Mouse (Mus musculus) midbrain, embryonic 12.5 days (tissue): ENCODE measurements around the gene Cnpy3. TPM values are rescaled to one million over a fixed set of nuclear protein-coding genes. Genes with fewer than 3 reads are reported as not detected.
A peak's percentile ranks its signal among the peaks of the same experiment; 100 is the strongest.

Experiments used
- ATAC-seq: fragments of 200-750 bp; cut with Nextera tagmentation; 2 replicates; pipeline ENCODE4 v1.8.0; 2017; ENCODE audit warnings: low read depth, moderate TSS enrichment, moderate library complexity; ENCODE audit not compliant: low FRiP score
- H3K27ac ChIP-seq: fragments of 300-500 bp; sonication (generic); replicated peaks from 2 replicates; pipeline ENCODE4 v1.5.1; 2016; ENCODE audit warnings: mild to moderate bottlenecking
- H3K27me3 ChIP-seq: fragments of 300-500 bp; sonication (generic); 2 replicates; pipeline ENCODE4 v1.6.1; 2016; ENCODE audit warnings: mild to moderate bottlenecking
- H3K36me3 ChIP-seq: fragments of 300-500 bp; sonication (generic); 2 replicates; pipeline ENCODE4 v1.6.1; 2016
- H3K4me1 ChIP-seq: fragments of 300-500 bp; sonication (generic); 2 replicates; pipeline ENCODE4 v1.6.1; 2016
- H3K4me2 ChIP-seq: fragments of 300-500 bp; sonication (generic); replicated peaks from 2 replicates; pipeline ENCODE4 v1.6.1; 2016; ENCODE audit warnings: mild to moderate bottlenecking, moderate library complexity
- H3K4me3 ChIP-seq: fragments of 300-500 bp; sonication (generic); 2 replicates; pipeline ENCODE4 v1.5.1; 2016; ENCODE audit warnings: mild to moderate bottlenecking
- H3K9ac ChIP-seq: fragments of 300-500 bp; sonication (generic); replicated peaks from 2 replicates; pipeline ENCODE4 v1.6.1; 2016; ENCODE audit warnings: mild to moderate bottlenecking, moderate library complexity
- H3K9me3 ChIP-seq: fragments of 300-500 bp; sonication (generic); 2 replicates; pipeline ENCODE4 v1.6.1; 2016; ENCODE audit warnings: mild to moderate bottlenecking
- WGBS: fragments of 180-500 bp; shearing (Covaris S2); methylation state at CpG from one replicate; pipeline ENCODE4 v1.1.7; 2016; 5-methylcytosine and 5-hydroxymethylcytosine counted together
- polyA plus RNA-seq: library from polyadenylated mRNA; unstranded; fragments of >200 nt; fragmentation: Nextera tagmentation; extraction: Ambion mirVana; gene quantifications from 2 replicates; pipeline ENCODE4 v1.2.1, GENCODE M21; 2016

Gene Cnpy3
- polyA plus RNA-seq, 1 experiment from 2014 or later = 54.6 TPM

DNA sequence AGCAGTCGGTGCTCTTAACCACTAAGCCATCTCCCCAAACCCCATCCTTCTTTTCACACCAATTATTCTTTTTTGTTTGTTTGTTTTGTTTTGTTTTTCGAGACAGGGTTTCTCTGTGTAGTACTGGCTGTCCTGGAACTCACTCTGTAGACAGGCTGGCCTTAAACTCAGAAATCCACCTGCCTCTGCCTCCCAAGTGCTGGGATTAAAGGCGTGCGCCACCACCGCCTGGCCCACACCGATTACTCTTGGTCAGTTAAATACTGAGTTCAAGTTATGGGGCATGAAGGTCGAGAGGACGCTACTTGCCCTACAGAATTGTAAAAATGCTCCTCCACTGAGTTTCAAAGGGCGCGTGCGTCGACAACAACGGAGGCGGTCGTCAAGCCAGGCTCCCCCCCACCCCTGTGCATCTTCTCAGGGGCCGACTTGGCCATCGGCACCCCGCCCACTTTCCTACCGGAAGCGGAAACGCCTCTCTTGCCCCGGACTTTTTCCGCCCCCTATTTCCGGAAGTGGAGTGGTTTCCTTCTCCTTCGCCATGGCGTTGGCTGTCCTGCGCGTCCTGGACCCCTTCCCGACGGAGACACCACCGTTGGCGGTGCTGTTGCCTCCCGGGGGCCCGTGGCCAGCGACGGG, 40.9 kb downstream of the Cnpy3 start, which contains the start of gene Pex6:
Gene Pex6, plus strand, starts transcription at position 505 of the 639 bp plus-strand sequence.
- peak within 1 kb of the TSS; percentile 92 for H3K9ac ChIP-seq
- H3K4me1 ChIP-seq = peaks cover 22% of the 10 kb centered on the region
- H3K36me3 ChIP-seq = peaks cover 26% of the 10 kb centered on the region
- 7% methylated on average over 36 of the region's 36 CpGs for WGBS
- H3K27me3 ChIP-seq = no peaks in the 10 kb centered on the region
- H3K9me3 ChIP-seq = no peaks in the 10 kb centered on the region
- ATAC-seq = peak; percentile 89
- peak within 1 kb of the TSS; percentile 94 for H3K4me3 ChIP-seq
- H3K4me2 ChIP-seq = peak within 1 kb of the TSS; percentile 100
- H3K27ac ChIP-seq = peak within 1 kb of the TSS; percentile 77

DNA sequence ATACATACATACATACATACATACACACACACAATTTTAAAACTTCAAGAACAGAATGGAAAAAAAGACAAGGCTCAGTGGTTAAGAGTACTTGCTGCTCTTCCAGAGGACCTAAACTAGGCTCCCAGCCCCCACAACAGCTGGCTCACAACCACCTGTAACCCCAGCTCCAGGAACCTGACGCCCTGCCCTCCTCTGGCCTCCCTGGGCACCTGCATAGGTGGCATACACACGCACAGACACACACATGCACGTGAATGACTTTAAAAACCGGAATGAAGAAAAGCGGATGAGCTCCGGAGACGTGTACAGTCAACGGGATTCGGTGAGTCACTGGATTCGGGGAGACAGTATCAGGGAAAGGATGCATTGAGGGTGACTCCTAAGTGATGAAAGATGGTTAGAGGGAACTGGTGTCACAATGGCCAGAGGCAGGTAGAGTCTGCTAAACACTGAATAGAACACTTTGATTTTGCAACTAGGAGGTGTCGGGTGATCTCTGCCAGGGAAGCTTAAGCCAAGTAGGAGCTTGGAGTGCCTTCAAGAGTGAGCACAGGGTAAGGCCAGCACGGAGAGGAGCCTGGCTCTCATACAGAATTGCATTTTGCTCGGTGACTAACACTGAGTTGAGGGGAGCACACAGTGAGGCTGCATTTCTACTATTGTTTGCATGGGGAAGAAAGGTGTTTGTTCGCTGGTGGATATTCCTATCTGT, 45.5 kb downstream of the Cnpy3 start:
- H3K36me3 ChIP-seq = no peaks in the 10 kb centered on the region
- H3K4me2 ChIP-seq = peak overlapping the region; percentile 66; the same call in 1 of the 2 replicates
- 92% methylated on average over 14 of the region's 14 CpGs for WGBS
- H3K27ac ChIP-seq = no peak overlapping the region
- no peak overlapping the region for H3K9ac ChIP-seq
- no peak overlapping the region for H3K4me3 ChIP-seq
- no peaks in the 10 kb centered on the region for H3K27me3 ChIP-seq
- peaks cover 31% of the 10 kb centered on the region for H3K4me1 ChIP-seq
- ATAC-seq = no peak
- H3K9me3 ChIP-seq = no peaks in the 10 kb centered on the region

DNA sequence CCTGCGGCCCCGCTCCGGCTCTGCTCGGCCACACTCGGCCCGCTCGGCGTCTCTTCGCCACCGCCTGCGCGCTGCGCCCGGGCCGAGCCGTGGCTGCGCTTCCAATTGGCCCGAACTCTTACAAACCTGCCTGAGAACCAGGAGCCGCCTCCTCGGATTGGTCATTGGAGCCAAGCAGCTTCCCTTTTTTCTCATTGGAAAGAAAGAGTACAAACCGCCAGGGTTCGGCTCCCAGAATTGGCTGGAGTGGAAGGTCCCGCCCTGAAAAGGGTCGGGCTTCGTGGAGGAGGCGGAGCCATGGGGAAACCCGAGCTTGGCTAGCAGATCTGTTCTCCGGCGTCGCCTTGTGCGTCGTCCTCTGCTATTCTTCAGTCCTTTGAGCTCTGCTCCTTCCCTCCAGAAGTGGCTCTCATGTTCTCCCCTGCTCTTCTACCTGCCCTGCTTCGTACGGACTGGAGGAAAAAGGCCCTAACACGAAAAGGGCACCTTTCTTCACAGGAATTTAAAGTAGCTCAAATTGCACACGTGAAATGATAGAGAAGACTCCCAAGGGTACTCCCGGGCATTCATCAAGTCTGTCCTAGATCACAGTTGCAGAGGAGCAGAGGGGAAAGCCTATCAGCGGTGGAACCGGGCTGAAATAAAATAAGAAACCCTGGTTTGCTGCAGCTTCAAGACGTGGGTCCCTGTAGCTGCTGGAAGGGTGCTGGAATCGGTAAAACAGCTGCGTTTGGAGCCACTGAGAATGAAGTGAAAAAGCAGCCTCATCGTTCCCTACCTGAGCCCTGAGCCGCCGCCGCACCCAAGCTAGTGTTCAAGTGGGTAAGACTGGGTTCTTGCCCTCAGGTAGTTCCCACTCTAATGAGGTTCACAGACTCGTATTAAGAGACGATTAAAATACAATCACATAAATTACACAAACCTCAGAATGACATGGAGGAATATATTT, 46.9 kb downstream of the Cnpy3 start, which contains the start of gene Ppp2r5d:
Gene Ppp2r5d, minus strand, starts transcription at position 225 of the 949 bp plus-strand sequence.
- 2% methylated on average over 48 of the region's 48 CpGs for WGBS
- ATAC-seq = peak; percentile 97

DNA sequence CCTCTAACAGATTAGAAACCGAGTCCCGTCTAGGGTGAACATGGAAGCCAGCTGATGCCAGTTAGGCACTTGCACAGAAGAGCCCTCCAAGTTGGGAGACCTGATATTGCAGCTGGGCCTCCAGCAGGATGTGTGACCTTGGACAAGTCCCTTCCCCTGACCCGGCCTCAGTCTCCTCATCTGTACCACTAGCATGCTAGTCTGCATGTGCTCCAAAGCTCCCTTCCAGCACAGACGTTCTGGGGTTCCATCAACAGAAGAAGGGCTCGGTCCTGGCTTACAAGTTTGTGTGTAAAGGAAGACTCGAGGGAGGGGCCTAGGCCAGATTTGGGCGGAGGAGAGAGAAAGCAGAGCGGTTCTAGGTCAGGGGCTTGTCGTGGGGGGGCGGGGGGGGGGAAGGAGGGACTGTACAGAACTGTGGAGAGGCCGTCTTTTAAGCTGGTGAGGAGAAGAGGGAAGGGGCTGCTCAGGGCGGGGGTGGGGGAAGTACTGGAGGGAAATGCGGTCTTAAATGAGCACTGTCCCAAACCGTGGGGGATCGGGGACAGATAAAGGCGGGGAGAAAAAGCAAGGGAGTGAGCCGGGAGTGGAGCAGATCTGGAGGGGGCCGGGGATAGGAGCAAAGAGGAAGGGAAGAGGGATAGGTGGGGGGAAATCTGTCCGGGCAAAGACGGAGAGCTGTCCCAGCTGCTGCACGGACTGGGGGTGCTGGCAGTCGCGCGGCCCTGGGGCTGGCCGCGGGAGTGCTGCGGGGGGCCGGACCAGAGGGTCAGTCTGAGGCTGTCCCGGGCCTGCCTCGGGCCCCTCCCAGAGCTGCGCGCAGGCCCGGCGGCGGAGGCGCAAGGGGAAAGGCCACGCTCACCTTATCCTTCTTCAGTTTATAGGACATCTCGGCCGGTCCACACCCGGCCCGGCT, 47.8 kb downstream of the Cnpy3 start:
- Histone ChIP-seq H3K4me1 (peaks cover 36% of the 10 kb centered on the region), H3K27me3 (no peaks in the 10 kb centered on the region), H3K9me3 (no peaks in the 10 kb centered on the region), H3K4me2 (peak overlapping the region; percentile 92), H3K27ac (peak overlapping the region; percentile 80), H3K9ac (peak overlapping the region; percentile 93), H3K4me3 (peak overlapping the region; percentile 85), H3K36me3 (peaks cover 8% of the 10 kb centered on the region)
- ATAC-seq = peak; percentile 77; the same call in 1 of the 2 replicates
- WGBS = 4% methylated on average over 31 of the region's 41 CpGs

More for the DNA sequence above, 46.9 kb downstream of the Cnpy3 start, which contains the start of gene Ppp2r5d:
- no peaks in the 10 kb centered on the region for H3K27me3 ChIP-seq
- H3K9ac ChIP-seq = peak within 1 kb of the TSS; percentile 93
- peak within 1 kb of the TSS; percentile 85 for H3K4me3 ChIP-seq
- no peaks in the 10 kb centered on the region for H3K9me3 ChIP-seq
- peak within 1 kb of the TSS; percentile 92 for H3K4me2 ChIP-seq
- no peaks in the 10 kb centered on the region for H3K36me3 ChIP-seq
- H3K27ac ChIP-seq = peak within 1 kb of the TSS; percentile 85
- H3K4me1 ChIP-seq = peaks cover 36% of the 10 kb centered on the region

DNA sequence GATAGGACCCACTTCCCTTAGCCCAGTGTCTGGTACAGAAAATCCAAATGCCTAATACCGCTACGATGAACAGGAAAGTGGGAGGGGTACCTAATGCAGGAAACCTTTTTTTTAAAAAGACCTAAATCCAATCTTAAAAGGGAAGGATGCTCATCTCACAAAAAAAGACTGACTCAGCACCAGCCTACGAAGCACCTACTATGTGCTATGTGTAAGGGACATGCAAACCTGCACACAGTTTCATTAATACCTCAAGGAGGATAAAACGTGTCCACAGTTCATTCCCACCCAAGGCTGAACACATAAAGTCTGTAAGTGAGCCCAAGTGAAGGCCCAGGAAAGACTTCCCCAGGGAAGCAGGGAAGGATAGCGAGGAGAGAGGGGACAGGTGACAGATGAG, 49.5 kb downstream of the Cnpy3 start:
- Histone ChIP-seq H3K4me1 (peaks cover 36% of the 10 kb centered on the region), H3K9ac (peak overlapping the region; percentile 61; the same call in 1 of the 2 replicates)
- ATAC-seq = no peak

DNA sequence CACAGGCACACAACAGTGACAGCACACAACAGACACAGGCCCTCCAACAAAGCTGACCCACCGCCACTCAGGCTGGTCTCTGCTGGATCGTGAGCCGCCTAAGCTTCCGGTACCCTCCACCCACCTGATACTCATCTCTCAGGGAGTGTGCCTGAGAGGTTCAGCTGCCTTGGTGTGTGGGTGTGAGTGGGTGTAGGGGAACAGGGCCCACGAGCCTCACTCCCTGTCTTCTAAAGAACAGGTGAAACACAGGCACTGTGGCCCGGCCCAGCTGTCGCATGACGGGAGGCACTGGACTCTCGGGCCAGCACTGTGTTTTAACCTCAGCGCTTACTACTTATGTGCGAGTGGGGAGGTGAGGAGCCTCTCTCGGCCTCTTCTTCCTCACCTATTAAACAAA, 49.9 kb downstream of the Cnpy3 start:
- ATAC-seq = no peak
- Histone ChIP-seq H3K9me3 (no peaks in the 10 kb centered on the region), H3K4me3 (no peak overlapping the region), H3K9ac (peak overlapping the region; percentile 47; the same call in 1 of the 2 replicates), H3K4me1 (peaks cover 36% of the 10 kb centered on the region), H3K27me3 (no peaks in the 10 kb centered on the region), H3K36me3 (peaks cover 22% of the 10 kb centered on the region), H3K27ac (no peak overlapping the region), H3K4me2 (0 out of 2 replicates have a peak overlapping the region, but pooled peaks have one; percentile 7)
- 89% methylated on average over 12 of the region's 12 CpGs for WGBS

More for the DNA sequence above, 49.5 kb downstream of the Cnpy3 start:
- H3K9me3 ChIP-seq = no peaks in the 10 kb centered on the region
- peak overlapping the region; percentile 85; the same call in 1 of the 2 replicates for H3K4me3 ChIP-seq
- peaks cover 22% of the 10 kb centered on the region for H3K36me3 ChIP-seq
- 93% methylated on average over 5 of the region's 5 CpGs for WGBS
- peak overlapping the region; percentile 92 for H3K4me2 ChIP-seq
- no peaks in the 10 kb centered on the region for H3K27me3 ChIP-seq
- H3K27ac ChIP-seq = no peak overlapping the region

DNA sequence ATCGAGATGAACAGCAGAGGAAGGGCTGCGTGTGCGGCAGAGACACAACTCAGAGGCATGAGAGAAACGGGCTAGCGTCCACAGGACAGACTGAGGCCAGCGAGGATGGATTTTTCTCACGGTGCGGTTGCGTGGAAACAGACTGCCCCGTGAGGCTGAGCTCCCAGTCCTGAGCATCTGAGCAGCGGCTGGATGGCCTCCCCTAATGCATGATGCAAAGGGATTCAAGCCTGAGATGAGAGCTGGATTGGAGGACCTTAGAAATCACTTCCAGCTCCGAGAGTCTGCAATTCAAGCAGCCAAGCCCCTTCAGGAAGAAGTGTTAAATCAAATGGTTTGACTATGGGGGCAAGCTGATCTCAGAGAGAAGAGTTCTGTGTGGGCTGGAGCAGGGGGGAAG, 50.5 kb downstream of the Cnpy3 start:
- Histone ChIP-seq H3K27me3 (no peaks in the 10 kb centered on the region), H3K4me1 (peaks cover 36% of the 10 kb centered on the region), H3K9ac (no peak overlapping the region; the same call in 1 of the 2 replicates), H3K4me3 (no peak overlapping the region), H3K36me3 (peaks cover 22% of the 10 kb centered on the region), H3K4me2 (0 out of 2 replicates have a peak overlapping the region, but pooled peaks have one; percentile 7), H3K9me3 (no peaks in the 10 kb centered on the region), H3K27ac (no peak overlapping the region)
- no peak for ATAC-seq
- WGBS = 88% methylated on average over 12 of the region's 12 CpGs

DNA sequence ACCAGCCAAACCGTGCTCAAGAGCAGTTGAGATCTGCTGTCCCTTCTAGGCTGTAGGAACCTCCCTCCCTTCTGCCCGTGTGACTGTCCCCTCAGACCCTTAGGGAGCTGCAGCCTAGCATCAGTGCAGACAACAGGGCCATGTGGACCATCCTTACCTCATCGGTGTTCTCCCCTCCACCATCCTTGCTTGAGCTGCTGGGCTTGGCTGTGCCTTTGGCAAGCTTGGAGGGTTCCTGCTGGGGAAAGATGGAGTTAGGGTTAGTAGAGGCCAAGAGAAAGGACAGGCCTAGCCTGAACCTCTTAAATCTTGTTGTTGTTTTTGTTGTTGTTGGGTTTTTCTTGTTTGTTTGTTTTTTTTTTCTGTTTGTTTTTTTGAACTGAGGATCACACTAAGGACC, 52.1 kb downstream of the Cnpy3 start:
- no peak for ATAC-seq
- Histone ChIP-seq H3K4me1 (peaks cover 31% of the 10 kb centered on the region), H3K4me3 (no peak overlapping the region), H3K27ac (no peak overlapping the region), H3K9ac (no peak overlapping the region), H3K4me2 (no peak overlapping the region), H3K9me3 (no peaks in the 10 kb centered on the region), H3K27me3 (no peaks in the 10 kb centered on the region), H3K36me3 (peaks cover 30% of the 10 kb centered on the region)
- WGBS = 93% methylated on average over 3 of the region's 3 CpGs

DNA sequence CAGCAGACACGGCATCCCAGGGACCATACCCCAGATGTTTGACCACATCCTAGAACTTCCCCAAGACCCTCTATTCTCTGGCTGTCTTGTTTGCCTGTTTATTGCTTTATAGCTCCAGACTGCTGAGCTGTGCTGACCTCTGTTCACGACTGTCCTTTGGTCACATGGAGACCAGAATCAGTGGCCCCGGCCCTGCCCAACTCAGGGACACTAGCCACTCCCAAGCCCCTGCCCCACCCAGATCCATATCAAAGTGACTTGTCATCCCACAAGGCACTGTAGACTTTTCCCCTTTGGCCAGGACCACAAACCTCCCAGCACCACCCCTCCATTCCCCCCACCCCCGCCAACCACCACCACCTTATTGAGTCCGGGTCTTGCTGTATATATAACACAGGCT, 52.8 kb downstream of the Cnpy3 start:
- WGBS = 90% methylated on average over 5 of the region's 5 CpGs
- Histone ChIP-seq H3K27ac (no peak overlapping the region), H3K4me1 (peaks cover 31% of the 10 kb centered on the region), H3K4me2 (no peak overlapping the region), H3K9ac (no peak overlapping the region), H3K9me3 (no peaks in the 10 kb centered on the region), H3K27me3 (no peaks in the 10 kb centered on the region), H3K4me3 (no peak overlapping the region), H3K36me3 (peaks cover 32% of the 10 kb centered on the region)
- ATAC-seq = no peak

DNA sequence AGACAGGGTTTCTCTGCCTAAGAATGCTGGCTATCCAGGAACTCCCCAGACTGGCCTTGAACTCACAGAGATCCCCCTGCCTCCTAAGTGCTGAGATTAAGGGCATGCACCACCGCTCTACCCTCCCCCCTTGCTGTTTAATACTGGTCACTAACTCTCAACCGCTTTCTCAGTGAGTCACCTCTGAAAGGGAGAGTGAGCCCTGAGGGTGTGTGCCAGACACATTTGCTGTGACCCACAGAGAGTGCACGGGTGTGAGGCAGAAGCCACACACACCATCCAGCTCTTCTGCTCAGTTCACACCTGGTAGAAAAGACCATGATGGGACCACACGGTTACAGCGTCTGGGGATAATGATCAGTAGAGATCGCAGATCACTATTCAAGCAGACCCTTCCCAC, 53.5 kb downstream of the Cnpy3 start:
- H3K9me3 ChIP-seq = no peaks in the 10 kb centered on the region
- no peaks in the 10 kb centered on the region for H3K27me3 ChIP-seq
- 93% methylated on average over 6 of the region's 6 CpGs for WGBS
- peaks cover 35% of the 10 kb centered on the region for H3K36me3 ChIP-seq
- H3K4me2 ChIP-seq = no peak overlapping the region
- H3K4me1 ChIP-seq = peaks cover 24% of the 10 kb centered on the region
- ATAC-seq = no peak
- H3K4me3 ChIP-seq = no peak overlapping the region
- H3K9ac ChIP-seq = no peak overlapping the region
- H3K27ac ChIP-seq = no peak overlapping the region
